Mouse (Mus musculus): ENCODE data around the gene Gli1.

DNA sequence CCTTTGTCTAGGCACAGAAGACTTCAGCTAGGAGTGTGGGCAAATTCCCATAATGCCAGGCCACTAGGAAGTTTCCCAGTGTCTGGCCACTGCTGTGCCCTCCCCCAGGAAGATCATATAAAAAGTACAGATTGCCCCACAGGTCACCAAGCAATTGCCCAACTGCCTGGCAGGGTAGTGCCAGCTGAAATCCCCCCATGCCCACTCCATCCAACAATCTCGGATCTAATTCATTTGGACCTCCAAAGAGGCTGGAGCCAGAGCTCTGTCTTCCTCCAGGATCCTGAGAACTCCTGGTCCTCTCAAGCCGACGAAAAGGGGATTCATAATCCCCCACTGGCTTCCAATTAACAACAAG is 53.9 kb downstream of the Gli1 start:
- TF ChIP-seq CTCF (IDR thresholded peaks at IDR 0.05; ENCODE audit: insufficient read depth, low read length) (no peak), POLR2A (IDR thresholded peaks at IDR 0.05; ENCODE audit: borderline replicate concordance, extremely low read depth, low read depth, low read length) (no peak)

Measured in lung, adult 2 months (tissue).